Mouse (Mus musculus) hindbrain, embryonic 16.5 days (tissue): ENCODE results near the gene Ptprt. TPM values are rescaled to one million over a fixed set of nuclear protein-coding genes. Genes with fewer than 3 reads are reported as not detected.

Experiments used
- ATAC-seq: fragments of 200-750 bp; cut with Nextera tagmentation; 2 replicates; pipeline ENCODE4 v1.8.0; 2017; ENCODE audit warnings: moderate TSS enrichment, moderate library complexity
- H3K27ac ChIP-seq: fragments of 300-500 bp; sonication (generic); 2 replicates; pipeline ENCODE4 v1.5.1; 2014; ENCODE audit warnings: low read depth, mild to moderate bottlenecking, control low read depth, low read length, moderate library complexity
- H3K27me3 ChIP-seq: fragments of 300-500 bp; sonication (generic); replicated peaks from 2 replicates; pipeline ENCODE4 v1.6.1; 2014; ENCODE audit warnings: low read length; ENCODE audit not compliant: control insufficient read depth, insufficient read depth
- H3K36me3 ChIP-seq: fragments of 300-500 bp; sonication (generic); 2 replicates; pipeline ENCODE4 v1.6.1; 2014; ENCODE audit warnings: mild to moderate bottlenecking, low read length, moderate library complexity, mixed read lengths; ENCODE audit not compliant: control insufficient read depth, insufficient read depth
- H3K4me1 ChIP-seq: fragments of 300-500 bp; sonication (generic); 2 replicates; pipeline ENCODE4 v1.6.1; 2014; ENCODE audit warnings: low read depth, low read length; ENCODE audit not compliant: control insufficient read depth, insufficient read depth
- H3K4me2 ChIP-seq: fragments of 300-500 bp; sonication (generic); 2 replicates; pipeline ENCODE4 v1.6.1; 2014; ENCODE audit warnings: mild to moderate bottlenecking, low read length, control low read depth, moderate library complexity
- H3K4me3 ChIP-seq: fragments of 300-500 bp; sonication (generic); 2 replicates; pipeline ENCODE4 v1.5.1; 2014; ENCODE audit warnings: mild to moderate bottlenecking, low read length, control low read depth, moderate library complexity
- H3K9ac ChIP-seq: fragments of 300-500 bp; sonication (generic); 2 replicates; pipeline ENCODE4 v1.6.1; 2014; ENCODE audit warnings: low read depth, mild to moderate bottlenecking, control low read depth, low read length, moderate library complexity
- H3K9me3 ChIP-seq: fragments of 300-500 bp; sonication (generic); 2 replicates; pipeline ENCODE4 v1.6.1; 2014; ENCODE audit warnings: mild to moderate bottlenecking, low read length, moderate library complexity; ENCODE audit not compliant: control insufficient read depth
- WGBS: fragments of 180-500 bp; shearing (Covaris S2); extraction: QIAGEN DNeasy Blood & Tissue Kit; methylation state at CpG from one replicate; pipeline ENCODE4 v1.1.7; 2014; 5-methylcytosine and 5-hydroxymethylcytosine counted together
- polyA plus RNA-seq: library from polyadenylated mRNA; unstranded; fragments of >200 nt; fragmentation: Nextera tagmentation; extraction: Ambion mirVana; gene quantifications from 2 replicates; pipeline ENCODE4 v1.2.1, GENCODE M21; 2015

Gene Ptprt
- polyA plus RNA-seq, 1 experiment from 2014 or later = 11.5 TPM

GRCm38 (mm10) chr2:161945424-161945823, 715.5 kb downstream of the Ptprt start:
- no peaks in the 10 kb centered on the region for H3K27me3 ChIP-seq
- H3K4me3 ChIP-seq = no peak overlapping the region
- WGBS = 94% methylated on average over 6 of the region's 6 CpGs
- ATAC-seq = no peak
- no peaks in the 10 kb centered on the region for H3K9me3 ChIP-seq
- no peaks in the 10 kb centered on the region for H3K36me3 ChIP-seq
- no peaks in the 10 kb centered on the region for H3K4me1 ChIP-seq
- no peak overlapping the region for H3K9ac ChIP-seq
- H3K27ac ChIP-seq = no peak overlapping the region
- H3K4me2 ChIP-seq = no peak overlapping the region

- Histone ChIP-seq H3K27ac (no peak overlapping the region), H3K36me3 (no peaks in the 10 kb centered on the region), H3K27me3 (no peaks in the 10 kb centered on the region), H3K4me3 (no peak overlapping the region), H3K4me1 (no peaks in the 10 kb centered on the region), H3K4me2 (no peak overlapping the region), H3K9ac (no peak overlapping the region), H3K9me3 (no peaks in the 10 kb centered on the region)
- 85% methylated on average over 4 of the region's 4 CpGs for WGBS
- no peak for ATAC-seq
Measured at GRCm38 (mm10) chr2:161944689-161945088, 716.3 kb downstream of the Ptprt start.

GRCm38 (mm10) chr2:161941991-161942390, 719.0 kb downstream of the Ptprt start:
- 82% methylated on average over 2 of the region's 2 CpGs for WGBS
- no peaks in the 10 kb centered on the region for H3K9me3 ChIP-seq
- H3K9ac ChIP-seq = no peak overlapping the region
- no peaks in the 10 kb centered on the region for H3K4me1 ChIP-seq
- H3K27ac ChIP-seq = no peak overlapping the region
- ATAC-seq = no peak
- H3K27me3 ChIP-seq = no peaks in the 10 kb centered on the region
- H3K4me3 ChIP-seq = no peak overlapping the region
- H3K36me3 ChIP-seq = no peaks in the 10 kb centered on the region
- no peak overlapping the region for H3K4me2 ChIP-seq

GRCm38 (mm10) chr2:161907214-161907613, 753.7 kb downstream of the Ptprt start:
- H3K9ac ChIP-seq = no peak overlapping the region
- no peaks in the 10 kb centered on the region for H3K9me3 ChIP-seq
- H3K36me3 ChIP-seq = no peaks in the 10 kb centered on the region
- ATAC-seq = no peak
- 88% methylated on average over 7 of the region's 7 CpGs for WGBS
- no peak overlapping the region for H3K4me2 ChIP-seq
- H3K4me3 ChIP-seq = no peak overlapping the region
- no peaks in the 10 kb centered on the region for H3K27me3 ChIP-seq
- no peaks in the 10 kb centered on the region for H3K4me1 ChIP-seq
- H3K27ac ChIP-seq = no peak overlapping the region

GRCm38 (mm10) chr2:161902196-161902595, 758.8 kb downstream of the Ptprt start:
- WGBS = 92% methylated on average over 3 of the region's 3 CpGs
- no peak overlapping the region for H3K27ac ChIP-seq
- H3K4me3 ChIP-seq = no peak overlapping the region
- H3K4me1 ChIP-seq = no peaks in the 10 kb centered on the region
- H3K9me3 ChIP-seq = no peaks in the 10 kb centered on the region
- no peaks in the 10 kb centered on the region for H3K27me3 ChIP-seq
- no peak overlapping the region for H3K4me2 ChIP-seq
- H3K36me3 ChIP-seq = no peaks in the 10 kb centered on the region
- no peak overlapping the region for H3K9ac ChIP-seq
- ATAC-seq = no peak

GRCm38 (mm10) chr2:161884446-161884845, 776.5 kb downstream of the Ptprt start:
- WGBS = 94% methylated on average over 4 of the region's 4 CpGs

GRCm38 (mm10) chr2:161882580-161882979, 778.4 kb downstream of the Ptprt start:
- no peak for ATAC-seq
- no peak overlapping the region for H3K27ac ChIP-seq
- WGBS = 64% methylated on average over 4 of the region's 4 CpGs

More at GRCm38 (mm10) chr2:161884446-161884845, 776.5 kb downstream of the Ptprt start:
- H3K4me2 ChIP-seq = no peak overlapping the region
- no peak overlapping the region for H3K27ac ChIP-seq
- no peak overlapping the region for H3K9ac ChIP-seq
- H3K36me3 ChIP-seq = no peaks in the 10 kb centered on the region
- no peaks in the 10 kb centered on the region for H3K4me1 ChIP-seq
- H3K9me3 ChIP-seq = no peaks in the 10 kb centered on the region
- no peaks in the 10 kb centered on the region for H3K27me3 ChIP-seq
- no peak overlapping the region for H3K4me3 ChIP-seq
- no peak for ATAC-seq

GRCm38 (mm10) chr2:161880941-161881340, 780.0 kb downstream of the Ptprt start:
- no peak for ATAC-seq
- no peaks in the 10 kb centered on the region for H3K4me1 ChIP-seq
- H3K9ac ChIP-seq = no peak overlapping the region
- no peak overlapping the region for H3K4me2 ChIP-seq
- H3K4me3 ChIP-seq = no peak overlapping the region
- no peaks in the 10 kb centered on the region for H3K36me3 ChIP-seq
- H3K27ac ChIP-seq = no peak overlapping the region
- H3K27me3 ChIP-seq = no peaks in the 10 kb centered on the region
- H3K9me3 ChIP-seq = no peaks in the 10 kb centered on the region
- WGBS = 72% methylated on average over 3 of the region's 3 CpGs

More at GRCm38 (mm10) chr2:161882580-161882979, 778.4 kb downstream of the Ptprt start:
- H3K9me3 ChIP-seq = no peaks in the 10 kb centered on the region
- no peak overlapping the region for H3K9ac ChIP-seq
- H3K4me1 ChIP-seq = no peaks in the 10 kb centered on the region
- H3K4me2 ChIP-seq = no peak overlapping the region
- H3K27me3 ChIP-seq = no peaks in the 10 kb centered on the region
- no peaks in the 10 kb centered on the region for H3K36me3 ChIP-seq
- H3K4me3 ChIP-seq = no peak overlapping the region

- Histone ChIP-seq H3K9ac (no peak overlapping the region), H3K4me2 (no peak overlapping the region), H3K27ac (no peak overlapping the region), H3K36me3 (no peaks in the 10 kb centered on the region), H3K4me3 (no peak overlapping the region), H3K9me3 (no peaks in the 10 kb centered on the region), H3K27me3 (no peaks in the 10 kb centered on the region), H3K4me1 (no peaks in the 10 kb centered on the region)
- no peak for ATAC-seq
- WGBS = 62% methylated on average over 4 of the region's 4 CpGs
Measured at GRCm38 (mm10) chr2:161865231-161865630, 795.7 kb downstream of the Ptprt start.

- no peak for ATAC-seq
- Histone ChIP-seq H3K4me3 (no peak overlapping the region), H3K27ac (no peak overlapping the region), H3K4me2 (no peak overlapping the region), H3K9ac (no peak overlapping the region), H3K4me1 (no peaks in the 10 kb centered on the region), H3K36me3 (no peaks in the 10 kb centered on the region), H3K27me3 (no peaks in the 10 kb centered on the region), H3K9me3 (no peaks in the 10 kb centered on the region)
- 95% methylated on average over 1 of the region's 1 CpGs for WGBS
Measured at GRCm38 (mm10) chr2:161858813-161859212, 802.1 kb downstream of the Ptprt start.
